Mouse (Mus musculus) myocyte (in vitro differentiated cells): ENCODE measurements around the gene Bcorl1. TPM values are rescaled to one million over a fixed set of nuclear protein-coding genes. Genes with fewer than 3 reads are reported as not detected.

ENCODE experiments used
- H3K27me3 ChIP-seq: one replicate; pipeline ENCODE4 v1.6.1; 2011; ENCODE audit not compliant: control insufficient read depth, insufficient read depth, insufficient read length
- H3K36me3 ChIP-seq: one replicate; pipeline ENCODE4 v1.6.1; 2011; ENCODE audit not compliant: control insufficient read depth, insufficient read depth
- H3K4me2 ChIP-seq: one replicate; pipeline ENCODE4 v1.6.1; 2011; ENCODE audit warnings: low read depth, control low read depth
- H3K4me3 ChIP-seq: one replicate; pipeline ENCODE4 v1.5.1; 2011; ENCODE audit warnings: mild to moderate bottlenecking, control low read depth, moderate library complexity
- H3K79me2 ChIP-seq: one replicate; pipeline ENCODE4 v1.6.1; 2011; ENCODE audit not compliant: control insufficient read depth, insufficient read depth
- H3ac ChIP-seq: one replicate; pipeline ENCODE4 v1.6.1; 2011; ENCODE audit not compliant: control insufficient read depth, insufficient read length
- CEBPB ChIP-seq: IDR thresholded peaks from 2 replicates; pipeline ENCODE4 v1.6.1; 2011; ENCODE audit warnings: mild to moderate bottlenecking, moderate library complexity; ENCODE audit not compliant: poor library complexity, insufficient read depth, severe bottlenecking
- E2F4 ChIP-seq: IDR thresholded peaks from one replicate; pipeline ENCODE4 v1.6.1; 2011; ENCODE audit warnings: mild to moderate bottlenecking, control low read depth, moderate library complexity; ENCODE audit not compliant: insufficient read depth
- MAX ChIP-seq: IDR thresholded peaks from one replicate; pipeline ENCODE4 v1.6.1; 2011; ENCODE audit warnings: low read depth, mild to moderate bottlenecking, control low read depth
- MYOD1 ChIP-seq, 3 experiments: IDR thresholded peaks; one replicate each; pipeline ENCODE4 v1.6.1; 2011; ENCODE audit warnings: control low read depth in 2 of 3, low read depth in 2 of 3, mild to moderate bottlenecking in 2 of 3, moderate library complexity in 1 of 3; ENCODE audit not compliant: insufficient read length in 2 of 3, control insufficient read depth in 1 of 3
- MYOG ChIP-seq, 3 experiments: IDR thresholded peaks; one replicate each; pipeline ENCODE4 v1.6.1; 2011; ENCODE audit warnings: control low read depth in 2 of 3, low read depth in 2 of 3, mild to moderate bottlenecking in 2 of 3; ENCODE audit not compliant: insufficient read length in 2 of 3, control insufficient read depth in 1 of 3, insufficient read depth in 1 of 3
- POLR2A ChIP-seq: IDR thresholded peaks from one replicate; pipeline ENCODE4 v1.6.1; 2011; ENCODE audit warnings: low read depth, mild to moderate bottlenecking, control low read depth, moderate library complexity; ENCODE audit not compliant: insufficient read length
- POLR2AphosphoS2 ChIP-seq: IDR thresholded peaks from one replicate; pipeline ENCODE4 v1.6.1; 2011; ENCODE audit warnings: low read depth, control low read depth; ENCODE audit not compliant: insufficient read length
- REST ChIP-seq: IDR thresholded peaks from one replicate; pipeline ENCODE4 v1.6.1; 2011; ENCODE audit warnings: mild to moderate bottlenecking, control low read depth, moderate library complexity; ENCODE audit not compliant: insufficient read depth, insufficient read length
- SRF ChIP-seq: IDR thresholded peaks from one replicate; pipeline ENCODE4 v1.6.1; 2011; ENCODE audit warnings: low read depth; ENCODE audit not compliant: control insufficient read depth, insufficient read length
- TCF12 ChIP-seq: IDR thresholded peaks from one replicate; pipeline ENCODE4 v1.6.1; 2011; ENCODE audit warnings: mild to moderate bottlenecking, control low read depth; ENCODE audit not compliant: poor library complexity, insufficient read depth, severe bottlenecking
- TCF3 ChIP-seq: IDR thresholded peaks from one replicate; pipeline ENCODE4 v1.6.1; 2011; ENCODE audit warnings: low read depth, control low read depth; ENCODE audit not compliant: insufficient read length
- USF1 ChIP-seq: IDR thresholded peaks from one replicate; pipeline ENCODE4 v1.6.1; 2011; ENCODE audit warnings: low read depth, mild to moderate bottlenecking, control low read depth, moderate library complexity
- polyA plus RNA-seq: library from polyadenylated mRNA; unstranded; fragments of >200 nt; fragmentation: generic; extraction: Trizol; gene quantifications from one replicate; pipeline ENCODE4 v1.2.1, GENCODE M21; 2012; ENCODE audit warnings: missing spikeins

Bcorl1 gene
- polyA plus RNA-seq, 1 experiment = 4.5 TPM

- Histone ChIP-seq H3K79me2 (no peaks in the 10 kb centered on the region), H3K36me3 (no peaks in the 10 kb centered on the region), H3K4me2 (peak overlapping the region; percentile 77), H3K27me3 (no peaks in the 10 kb centered on the region), H3K4me3 (peak overlapping the region; percentile 48), H3ac (no peak overlapping the region)
- no peak for TF ChIP-seq E2F4
- TF ChIP-seq POLR2AphosphoS2 = no peak
- no peak for TF ChIP-seq MYOG (IDR thresholded peaks at IDR 0.05; ENCODE audit: control insufficient read depth in 1 of 3, insufficient read depth in 1 of 3, insufficient read length in 2 of 3, low read depth in 2 of 3)
Measured at GRCm38 (mm10) chrX:48342731-48343130, 1.6 kb downstream of the Bcorl1 start.

- H3K4me2 ChIP-seq = peak overlapping the region; percentile 77
- H3K27me3 ChIP-seq = no peaks in the 10 kb centered on the region
- TF ChIP-seq TCF3 (no peak), REST (peak; percentile 41), POLR2AphosphoS2 (peak; percentile 92), POLR2A (peak; percentile 94), MYOD1 (IDR thresholded peaks at IDR 0.05; ENCODE audit: control insufficient read depth in 1 of 3, insufficient read length in 2 of 3, low read depth in 2 of 3) (peak in 1 of 3 experiments; percentile 14)
- H3ac ChIP-seq = peak overlapping the region; percentile 4
- no peaks in the 10 kb centered on the region for H3K36me3 ChIP-seq
- H3K79me2 ChIP-seq = peaks cover under 1% of the 10 kb centered on the region
- H3K4me3 ChIP-seq = peak overlapping the region; percentile 48
Measured at GRCm38 (mm10) chrX:48343461-48343952, 2.3 kb downstream of the Bcorl1 start.

GRCm38 (mm10) chrX:48343966-48344642 is 2.9 kb downstream of the Bcorl1 start:
- Histone ChIP-seq H3K79me2 (peaks cover 6% of the 10 kb centered on the region), H3K4me2 (peak overlapping the region; percentile 67), H3K36me3 (no peaks in the 10 kb centered on the region), H3K27me3 (no peaks in the 10 kb centered on the region), H3ac (no peak overlapping the region), H3K4me3 (peak overlapping the region; percentile 48)
- no peak for TF ChIP-seq SRF
- TF ChIP-seq CEBPB = no peak
- TF ChIP-seq POLR2AphosphoS2 = no peak
- no peak for TF ChIP-seq MAX
- no peak for TF ChIP-seq MYOD1 (IDR thresholded peaks at IDR 0.05; ENCODE audit: control insufficient read depth in 1 of 3, insufficient read length in 2 of 3, low read depth in 2 of 3)
- TF ChIP-seq TCF3 = no peak
- no peak for TF ChIP-seq REST
- TF ChIP-seq POLR2A = no peak
- TF ChIP-seq MYOG (IDR thresholded peaks at IDR 0.05; ENCODE audit: control insufficient read depth in 1 of 3, insufficient read depth in 1 of 3, insufficient read length in 2 of 3, low read depth in 2 of 3) = no peak
- TF ChIP-seq E2F4 = no peak
- no peak for TF ChIP-seq TCF12
- no peak for TF ChIP-seq USF1

GRCm38 (mm10) chrX:48344643-48345384 is 3.7 kb downstream of the Bcorl1 start:
- H3K27me3 ChIP-seq = no peaks in the 10 kb centered on the region
- TF ChIP-seq POLR2A = no peak
- TF ChIP-seq TCF12 = no peak
- no peak for TF ChIP-seq MAX
- TF ChIP-seq POLR2AphosphoS2 = no peak
- no peak for TF ChIP-seq SRF
- H3K36me3 ChIP-seq = no peaks in the 10 kb centered on the region
- peak overlapping the region; percentile 67 for H3K4me2 ChIP-seq
- peaks cover 6% of the 10 kb centered on the region for H3K79me2 ChIP-seq
- H3K4me3 ChIP-seq = peak overlapping the region; percentile 48
- H3ac ChIP-seq = peak overlapping the region; percentile 33

GRCm38 (mm10) chrX:48345385-48345932 is 4.3 kb downstream of the Bcorl1 start:
- H3K27me3 ChIP-seq = no peaks in the 10 kb centered on the region
- peak overlapping the region; percentile 48 for H3K4me3 ChIP-seq
- TF ChIP-seq E2F4 (no peak), SRF (no peak), TCF12 (no peak), TCF3 (no peak), POLR2AphosphoS2 (no peak), MAX (no peak), CEBPB (no peak), MYOD1 (IDR thresholded peaks at IDR 0.05; ENCODE audit: control insufficient read depth in 1 of 3, insufficient read length in 2 of 3, low read depth in 2 of 3) (no peak), POLR2A (no peak), MYOG (IDR thresholded peaks at IDR 0.05; ENCODE audit: control insufficient read depth in 1 of 3, insufficient read depth in 1 of 3, insufficient read length in 2 of 3, low read depth in 2 of 3) (no peak), USF1 (no peak), REST (no peak)
- peak overlapping the region; percentile 30 for H3K4me2 ChIP-seq
- peak overlapping the region; percentile 33 for H3ac ChIP-seq
- no peaks in the 10 kb centered on the region for H3K36me3 ChIP-seq
- peaks cover 6% of the 10 kb centered on the region for H3K79me2 ChIP-seq
